Mouse (Mus musculus): Measurements from ENCODE around the gene Vmn1r24.
"Not testable (repeated sequence)": the region's sequence is repeated elsewhere in the genome, so short reads cannot be mapped to it uniquely, and the experiment has no call there.

Gene Vmn1r24

DNA sequence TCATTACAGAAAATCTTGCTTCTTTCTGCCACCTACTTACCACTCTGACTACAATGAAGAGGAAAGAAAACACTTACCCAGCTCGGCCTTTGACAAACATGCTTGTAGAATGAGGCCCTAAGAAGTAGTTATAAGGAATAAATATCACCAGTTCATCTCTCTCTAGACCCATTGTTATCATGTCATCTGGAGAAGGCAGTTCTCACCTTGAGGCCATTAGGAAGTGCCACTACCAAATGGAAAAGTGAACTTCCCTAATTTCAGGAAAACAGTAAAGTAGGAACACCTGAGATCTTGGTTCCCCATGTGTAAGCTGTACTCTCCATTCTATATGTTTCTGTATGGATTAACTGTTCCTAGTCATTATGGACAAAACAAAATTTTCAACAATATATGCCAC, at the start of gene Vmn1r24:
Gene Vmn1r24 (minus strand): TSS at position 101 of the 400 bp plus-strand sequence.
- not testable (repeated sequence) for DNase-seq

DNA sequence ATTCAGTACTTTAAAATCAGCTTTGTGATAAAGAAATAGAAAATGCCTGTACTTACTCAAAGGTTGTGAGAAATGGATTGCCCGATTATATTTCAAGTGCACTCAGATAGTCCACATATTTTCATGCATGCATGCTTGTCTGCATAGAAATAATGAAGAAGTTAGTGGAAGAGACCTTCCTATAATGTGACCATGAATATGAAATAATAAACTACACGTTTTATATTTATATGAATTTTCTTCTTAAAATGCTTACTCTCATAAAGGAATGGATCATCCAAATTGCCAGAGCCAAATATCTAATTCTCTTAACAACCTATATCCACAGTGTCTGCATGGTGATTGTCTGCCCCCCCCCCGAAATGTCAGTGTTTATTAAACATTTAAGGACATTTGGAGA, 19.4 kb upstream of the Vmn1r24 start, which contains the start of gene Vmn1r25:
Gene Vmn1r25 (minus strand): TSS at position 101 of the 400 bp plus-strand sequence.
- DNase-seq: no peak

- no peak for DNase-seq
Measured at GRCm38 (mm10) chr6:57926738-57927137, 34.6 kb downstream of the Vmn1r24 start, which contains the start of gene Vmn1r23. TSS of gene Vmn1r23 (minus strand) at chr6:57926838.

DNA sequence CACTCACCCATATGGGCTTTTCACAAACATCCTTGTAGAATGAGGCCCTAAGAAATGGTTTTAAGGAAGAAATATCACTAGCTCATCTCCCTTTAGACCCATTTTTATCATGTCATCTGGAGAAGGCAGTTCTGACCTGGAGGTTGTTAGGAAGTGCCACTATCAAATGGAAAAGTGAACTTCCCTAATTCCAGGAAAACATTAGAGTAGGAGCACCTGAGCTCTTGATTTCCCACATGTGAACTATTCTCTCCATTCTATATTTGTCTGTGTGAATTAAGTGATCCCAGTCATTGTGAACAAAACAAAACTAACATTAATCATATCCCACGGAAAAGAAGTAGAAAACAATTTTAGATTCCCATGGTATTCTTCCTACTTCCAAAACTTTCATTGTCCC, 53.4 kb downstream of the Vmn1r24 start, which contains the start of gene Vmn1r22:
Gene Vmn1r22 (minus strand): TSS at position 101 of the 400 bp plus-strand sequence.
- DNase-seq: no peak
